Mouse (Mus musculus) limb, embryonic 10.5 days (tissue): Measurements from ENCODE around the gene Sarnp. TPM values are rescaled to one million over a fixed set of nuclear protein-coding genes. Genes with fewer than 3 reads are reported as not detected.

Experiments
- DNase-seq: peaks from one replicate; pipeline ENCODE4 v3.0.0-alpha.2; 2017; ENCODE audit warnings: low spot score
- H3K27ac ChIP-seq: fragments of 300-500 bp; sonication (generic); 2 replicates; pipeline ENCODE4 v1.5.1; 2016; ENCODE audit warnings: mild to moderate bottlenecking
- H3K27me3 ChIP-seq: fragments of 300-500 bp; sonication (generic); 2 replicates; pipeline ENCODE4 v1.6.1; 2016; ENCODE audit warnings: low read depth, mild to moderate bottlenecking; ENCODE audit not compliant: poor library complexity, severe bottlenecking
- H3K36me3 ChIP-seq: fragments of 300-500 bp; sonication (generic); 2 replicates; pipeline ENCODE4 v1.6.1; 2016; ENCODE audit warnings: mild to moderate bottlenecking, moderate library complexity
- H3K4me1 ChIP-seq: fragments of 300-500 bp; sonication (generic); 2 replicates; pipeline ENCODE4 v1.6.1; 2016
- H3K4me3 ChIP-seq: fragments of 300-500 bp; sonication (generic); 2 replicates; pipeline ENCODE4 v1.5.1; 2016; ENCODE audit warnings: mild to moderate bottlenecking, moderate library complexity
- H3K9me3 ChIP-seq: fragments of 300-500 bp; sonication (generic); replicated peaks from 2 replicates; pipeline ENCODE4 v1.6.1; 2016; ENCODE audit warnings: mild to moderate bottlenecking
- WGBS: fragments of 180-500 bp; shearing (Covaris S2); methylation state at CpG from one replicate; pipeline ENCODE4 v1.1.7; 2016; 5-methylcytosine and 5-hydroxymethylcytosine counted together
- polyA plus RNA-seq: library from polyadenylated mRNA; unstranded; fragments of >200 nt; fragmentation: Nextera tagmentation; extraction: Ambion mirVana; gene quantifications from 2 replicates; pipeline ENCODE4 v1.2.1, GENCODE M21; 2016

Gene Sarnp
- polyA plus RNA-seq, 1 experiment from 2014 or later, result 245 TPM

GRCm38 (mm10) chr10:128837400-128837799 is 20.3 kb downstream of the Sarnp start:
- H3K4me1 ChIP-seq, result no peaks in the 10 kb centered on the region
- no peaks in the 10 kb centered on the region for H3K27me3 ChIP-seq
- no peak overlapping the region for H3K27ac ChIP-seq
- no peaks in the 10 kb centered on the region for H3K9me3 ChIP-seq
- H3K36me3 ChIP-seq, result peaks cover 100% of the 10 kb centered on the region
- DNase-seq, result no peak
- no peak overlapping the region for H3K4me3 ChIP-seq

DNA sequence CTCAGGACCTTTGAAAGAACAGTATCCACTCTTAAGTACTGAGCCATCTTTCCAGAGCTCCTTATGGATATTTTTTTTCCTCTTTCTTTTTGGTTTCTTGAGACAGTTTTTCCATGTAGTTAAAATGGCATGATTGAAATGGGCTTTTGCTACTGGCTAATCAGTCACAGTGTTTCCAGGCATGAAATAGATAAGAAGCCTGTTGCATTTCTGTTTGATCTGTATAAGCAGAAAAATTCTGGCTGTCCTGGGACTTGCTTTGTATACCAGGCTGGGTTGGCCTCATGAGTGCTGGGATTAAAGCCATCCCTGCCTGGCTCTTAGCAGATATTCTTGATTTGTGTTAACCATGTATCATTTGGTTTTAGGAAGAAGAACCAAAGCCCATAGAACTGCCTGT is 22.3 kb downstream of the Sarnp start:
- Histone ChIP-seq H3K9me3 (no peaks in the 10 kb centered on the region), H3K27ac (no peak overlapping the region), H3K27me3 (no peaks in the 10 kb centered on the region), H3K36me3 (peaks cover 97% of the 10 kb centered on the region), H3K4me1 (no peaks in the 10 kb centered on the region), H3K4me3 (no peak overlapping the region)
- no peak for DNase-seq

DNA sequence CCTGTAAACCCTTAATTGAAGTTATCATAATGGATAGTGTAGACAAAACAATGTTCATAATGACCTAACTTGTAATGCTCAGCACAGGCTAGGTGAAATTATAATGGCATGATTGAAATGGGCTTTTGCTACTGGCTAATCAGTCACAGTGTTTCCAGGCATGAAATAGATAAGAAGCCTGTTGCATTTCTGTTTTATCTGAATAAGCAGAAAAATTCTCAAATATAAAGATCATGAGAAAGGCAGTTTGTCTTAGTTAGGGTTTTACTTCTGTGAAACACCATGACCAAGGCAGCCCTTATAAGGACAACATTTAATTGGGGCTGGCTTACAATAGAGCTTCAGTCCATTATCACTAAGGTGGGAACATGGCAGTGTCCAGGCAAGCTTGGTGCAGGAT is 23.5 kb downstream of the Sarnp start:
- H3K27me3 ChIP-seq, result no peaks in the 10 kb centered on the region
- H3K36me3 ChIP-seq, result peaks cover 92% of the 10 kb centered on the region
- H3K27ac ChIP-seq, result no peak overlapping the region
- no peak overlapping the region for H3K4me3 ChIP-seq
- no peaks in the 10 kb centered on the region for H3K9me3 ChIP-seq
- H3K4me1 ChIP-seq, result peaks cover 9% of the 10 kb centered on the region; the same call in 1 of the 2 replicates
- no peak for DNase-seq

DNA sequence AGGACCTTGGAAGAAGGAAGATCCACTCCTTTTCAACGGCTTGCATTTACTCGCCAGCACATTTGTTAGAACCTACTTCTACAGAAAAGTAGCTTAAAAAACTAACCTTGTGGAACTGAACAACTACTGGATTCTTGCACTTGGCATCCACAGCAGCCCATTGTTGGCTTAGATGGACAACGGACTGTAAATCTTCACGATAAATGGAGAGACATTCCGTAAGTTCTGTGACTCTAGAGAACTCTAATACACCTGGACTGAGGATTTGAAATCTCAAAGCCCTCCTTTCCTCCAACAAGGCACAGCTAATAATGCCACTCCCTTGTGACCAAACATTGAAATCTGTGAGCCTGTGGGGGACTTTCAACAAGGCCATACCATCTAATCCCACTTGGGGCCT is 26.1 kb downstream of the Sarnp start:
- no peak for DNase-seq
- 91% methylated on average over 5 of the region's 5 CpGs for WGBS
- peaks cover 90% of the 10 kb centered on the region for H3K36me3 ChIP-seq

GRCm38 (mm10) chr10:128845516-128845915 is 28.4 kb downstream of the Sarnp start:
- 79% methylated on average over 2 of the region's 2 CpGs for WGBS
- H3K4me3 ChIP-seq, result no peak overlapping the region
- H3K36me3 ChIP-seq, result peaks cover 90% of the 10 kb centered on the region
- H3K27ac ChIP-seq, result no peak overlapping the region
- H3K9me3 ChIP-seq, result no peaks in the 10 kb centered on the region
- peaks cover 11% of the 10 kb centered on the region; the same call in 1 of the 2 replicates for H3K4me1 ChIP-seq
- H3K27me3 ChIP-seq, result no peaks in the 10 kb centered on the region
- DNase-seq, result no peak

More for the DNA sequence above, 26.1 kb downstream of the Sarnp start:
- no peak overlapping the region for H3K27ac ChIP-seq
- H3K4me3 ChIP-seq, result no peak overlapping the region
- H3K27me3 ChIP-seq, result no peaks in the 10 kb centered on the region
- H3K4me1 ChIP-seq, result peaks cover 11% of the 10 kb centered on the region; the same call in 1 of the 2 replicates
- H3K9me3 ChIP-seq, result no peaks in the 10 kb centered on the region

- WGBS, result 96% methylated on average over 4 of the region's 4 CpGs
- Histone ChIP-seq H3K27ac (no peak overlapping the region), H3K4me1 (peaks cover 11% of the 10 kb centered on the region; the same call in 1 of the 2 replicates), H3K27me3 (no peaks in the 10 kb centered on the region), H3K4me3 (no peak overlapping the region), H3K9me3 (no peaks in the 10 kb centered on the region), H3K36me3 (peaks cover 88% of the 10 kb centered on the region)
- DNase-seq, result no peak
Measured at GRCm38 (mm10) chr10:128846664-128847063, 29.5 kb downstream of the Sarnp start.

- peaks cover 11% of the 10 kb centered on the region; the same call in 1 of the 2 replicates for H3K4me1 ChIP-seq
- peaks cover 88% of the 10 kb centered on the region for H3K36me3 ChIP-seq
- H3K4me3 ChIP-seq, result no peak overlapping the region
- DNase-seq, result no peak
- 57% methylated on average over 2 of the region's 2 CpGs for WGBS
- H3K27ac ChIP-seq, result no peak overlapping the region
- H3K27me3 ChIP-seq, result no peaks in the 10 kb centered on the region
- H3K9me3 ChIP-seq, result no peaks in the 10 kb centered on the region
Measured at GRCm38 (mm10) chr10:128848426-128848825, 31.3 kb downstream of the Sarnp start.

DNA sequence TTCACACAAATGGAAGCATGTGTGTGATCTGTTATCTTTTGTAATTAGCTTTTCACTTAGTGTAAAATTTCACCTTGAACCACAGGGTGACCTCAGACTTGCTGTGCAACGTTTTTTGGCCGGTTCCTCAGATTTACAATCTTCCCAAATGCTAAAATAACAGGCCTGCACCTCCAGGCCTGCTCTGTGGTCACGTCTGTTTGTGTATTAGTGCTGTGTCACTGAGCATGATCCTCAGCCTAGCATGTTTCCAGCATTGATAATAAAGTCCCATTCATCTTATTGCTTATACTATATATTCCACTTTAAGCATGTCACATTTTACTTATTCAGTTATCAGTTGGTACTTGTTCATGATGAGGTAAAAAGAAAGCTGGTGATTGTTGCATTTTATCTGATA is 33.2 kb downstream of the Sarnp start:
- H3K27me3 ChIP-seq, result no peaks in the 10 kb centered on the region
- no peaks in the 10 kb centered on the region for H3K9me3 ChIP-seq
- H3K4me3 ChIP-seq, result no peak overlapping the region
- no peak overlapping the region for H3K27ac ChIP-seq
- no peak for DNase-seq
- peaks cover 5% of the 10 kb centered on the region; the same call in 1 of the 2 replicates for H3K4me1 ChIP-seq
- 83% methylated on average over 3 of the region's 3 CpGs for WGBS
- peaks cover 81% of the 10 kb centered on the region for H3K36me3 ChIP-seq

DNA sequence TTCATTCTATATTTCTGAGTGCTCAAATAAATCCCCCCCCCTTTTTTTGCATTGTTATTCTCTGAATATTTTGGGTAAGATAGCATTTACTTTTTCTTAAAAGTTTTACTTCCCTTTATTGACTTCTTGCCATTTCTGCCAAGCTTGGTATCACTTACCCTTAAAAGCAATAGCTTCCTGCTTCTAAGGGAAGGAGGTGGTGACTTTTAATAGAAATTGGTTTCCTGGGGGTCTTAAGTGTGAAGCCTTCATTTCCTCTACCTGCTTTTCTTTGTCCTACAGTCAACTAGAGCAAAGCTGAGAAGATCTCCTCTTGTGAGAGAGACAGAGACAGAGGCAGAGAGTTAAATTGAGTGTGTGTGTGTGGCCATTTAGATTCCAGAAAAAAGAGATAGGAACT is 44.0 kb downstream of the Sarnp start:
- no peak overlapping the region for H3K4me3 ChIP-seq
- no peak for DNase-seq
- H3K27me3 ChIP-seq, result no peaks in the 10 kb centered on the region
- no peaks in the 10 kb centered on the region for H3K9me3 ChIP-seq
- H3K36me3 ChIP-seq, result peaks cover 91% of the 10 kb centered on the region
- no peak overlapping the region for H3K27ac ChIP-seq
- H3K4me1 ChIP-seq, result no peaks in the 10 kb centered on the region

DNA sequence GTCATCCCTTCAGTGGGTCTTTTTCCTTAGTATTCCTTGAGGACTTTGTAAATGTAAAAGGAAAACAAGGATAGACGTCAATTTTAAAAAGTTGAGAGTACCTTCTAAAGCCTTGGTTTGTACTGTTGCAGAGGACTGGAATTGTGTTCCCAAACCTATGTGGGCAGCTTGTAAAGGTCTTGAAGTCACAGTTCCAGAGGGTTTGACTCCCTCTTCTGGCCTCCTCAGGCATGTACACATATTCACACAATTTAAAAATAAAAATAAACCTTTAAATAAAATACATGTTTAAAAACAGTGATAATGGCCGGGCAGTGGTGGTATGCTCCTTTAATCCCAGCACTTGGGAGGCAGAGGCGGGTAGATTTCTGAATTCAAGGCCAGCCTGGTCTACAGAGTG is 48.9 kb downstream of the Sarnp start:
- peaks cover 89% of the 10 kb centered on the region for H3K36me3 ChIP-seq
- no peak overlapping the region for H3K4me3 ChIP-seq
- 93% methylated on average over 3 of the region's 3 CpGs for WGBS
- H3K27ac ChIP-seq, result no peak overlapping the region
- no peaks in the 10 kb centered on the region for H3K4me1 ChIP-seq
- no peaks in the 10 kb centered on the region for H3K9me3 ChIP-seq
- DNase-seq, result no peak
- no peaks in the 10 kb centered on the region for H3K27me3 ChIP-seq

- Histone ChIP-seq H3K27ac (no peak overlapping the region), H3K4me1 (no peaks in the 10 kb centered on the region), H3K4me3 (no peak overlapping the region), H3K9me3 (no peaks in the 10 kb centered on the region), H3K27me3 (no peaks in the 10 kb centered on the region), H3K36me3 (peaks cover 89% of the 10 kb centered on the region)
- WGBS, result 83% methylated on average over 1 of the region's 1 CpGs
- no peak for DNase-seq
Measured at GRCm38 (mm10) chr10:128866518-128866917, 49.4 kb downstream of the Sarnp start.

DNA sequence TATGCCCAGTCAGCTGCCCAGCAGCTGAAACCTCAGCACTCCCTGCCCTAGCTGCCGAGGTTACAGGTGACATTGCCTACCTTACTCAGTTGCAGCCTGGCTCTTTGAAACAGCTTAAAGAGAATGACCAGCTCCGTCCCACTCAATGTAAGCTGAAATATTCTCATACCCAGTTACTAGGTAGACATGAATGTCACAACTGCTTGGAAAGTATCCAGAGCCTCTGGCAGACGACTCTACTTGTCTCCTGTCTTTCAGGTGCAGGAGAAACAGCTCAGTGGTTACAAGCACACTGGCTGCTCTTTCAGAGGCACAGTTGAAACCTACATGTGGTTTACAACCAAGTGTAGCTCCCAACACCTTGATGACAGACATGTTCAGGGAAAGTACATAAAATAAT is 53.2 kb downstream of the Sarnp start:
- H3K27ac ChIP-seq, result no peak overlapping the region
- peaks cover 93% of the 10 kb centered on the region for H3K36me3 ChIP-seq
- DNase-seq, result no peak
- H3K9me3 ChIP-seq, result no peaks in the 10 kb centered on the region
- H3K27me3 ChIP-seq, result no peaks in the 10 kb centered on the region
- 87% methylated on average over 3 of the region's 3 CpGs for WGBS
- H3K4me1 ChIP-seq, result no peaks in the 10 kb centered on the region
- H3K4me3 ChIP-seq, result no peak overlapping the region

GRCm38 (mm10) chr10:128878291-128878690 is 61.2 kb downstream of the Sarnp start:
- H3K36me3 ChIP-seq, result peaks cover 93% of the 10 kb centered on the region
- no peaks in the 10 kb centered on the region for H3K4me1 ChIP-seq
- H3K27me3 ChIP-seq, result no peaks in the 10 kb centered on the region
- no peak overlapping the region for H3K4me3 ChIP-seq
- H3K27ac ChIP-seq, result no peak overlapping the region
- no peak for DNase-seq
- H3K9me3 ChIP-seq, result no peaks in the 10 kb centered on the region

DNA sequence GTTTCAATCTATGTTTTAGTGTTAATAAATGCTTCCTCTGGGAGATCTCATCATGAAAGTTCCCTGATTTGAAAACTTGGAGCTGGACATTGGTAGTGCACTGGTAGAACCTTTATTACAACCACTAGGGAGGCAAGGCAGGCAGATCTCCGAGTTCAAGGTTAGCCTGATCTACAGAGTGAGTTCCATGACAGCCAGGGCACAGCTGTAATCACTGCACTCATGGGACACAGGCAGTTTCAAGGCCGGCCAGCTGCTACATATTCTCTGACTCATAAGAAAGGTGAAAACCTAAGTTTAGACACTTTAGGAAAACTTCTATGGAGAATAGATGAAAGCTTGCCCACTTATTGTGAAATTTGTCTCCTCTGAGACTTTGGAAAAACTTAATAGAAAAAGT is 61.7 kb downstream of the Sarnp start:
- H3K36me3 ChIP-seq, result peaks cover 93% of the 10 kb centered on the region
- H3K4me3 ChIP-seq, result no peak overlapping the region
- no peak overlapping the region for H3K27ac ChIP-seq
- H3K4me1 ChIP-seq, result no peaks in the 10 kb centered on the region
- 86% methylated on average over 2 of the region's 2 CpGs for WGBS
- no peak for DNase-seq
- no peaks in the 10 kb centered on the region for H3K9me3 ChIP-seq
- no peaks in the 10 kb centered on the region for H3K27me3 ChIP-seq
